ENCODE assay signal across 9 mouse cellular contexts in genomic region chr1:36067201-36067600, GRCm38 (mm10). TPM values are rescaled to one million over a fixed set of nuclear protein-coding genes. Genes with fewer than 3 reads are reported as not detected.
DNase-seq lines count a peak whose midpoint lies in the region; ATAC-seq lines count a peak whose summit lies in the region.
"Had no signal": no experiment of that assay in that cellular context is flagged by ENCODE, and none has a peak within 500 bp of the region (broad histone marks: within the 10 kb centered on the region; RNA-seq: fewer than 3 reads in every experiment).

No protein-coding gene starts in this region.

- H3K9ac ChIP-seq in intestine, embryonic 14.5 days (ENCODE audit: low read length): no peak overlapping the region
- H3K9ac ChIP-seq in intestine, embryonic 15.5 days: no peak overlapping the region

- no peak overlapping the region for H3K4me3 ChIP-seq in intestine, embryonic 14.5 days (ENCODE audit: low read depth, low read length)
- H3K4me3 ChIP-seq in intestine, embryonic 15.5 days (replicated peaks): no peak overlapping the region

- no peak for ATAC-seq in intestine, embryonic 14.5 days (replicated peaks; ENCODE audit: low FRiP score, low TSS enrichment, low read depth)
- ATAC-seq in intestine, embryonic 15.5 days: no peak
- no peak for ATAC-seq in frontal cortex, adult (ENCODE audit: low TSS enrichment)
- no peak for ATAC-seq in granulocyte monocyte progenitor cell, adult 5-6 weeks (replicated peaks; ENCODE audit: poor library complexity, severe bottlenecking)

- WGBS in intestine, embryonic 14.5 days: 75% methylated on average over 4 of the region's 4 CpGs
- 71% methylated on average over 4 of the region's 4 CpGs for WGBS in intestine, embryonic 15.5 days

- no peaks in the 10 kb centered on the region for H3K27me3 ChIP-seq in intestine, embryonic 14.5 days (replicated peaks; ENCODE audit: control insufficient read depth, insufficient read depth, low read length)
- no peaks in the 10 kb centered on the region for H3K27me3 ChIP-seq in intestine, embryonic 15.5 days (replicated peaks)

- no peak overlapping the region for H3K27ac ChIP-seq in intestine, embryonic 14.5 days (ENCODE audit: low read depth)
- no peak overlapping the region for H3K27ac ChIP-seq in intestine, embryonic 15.5 days
- H3K27ac ChIP-seq: hindbrain, embryonic 12.5 days had no signal

- H3K4me1 ChIP-seq in intestine, embryonic 14.5 days (replicated peaks; ENCODE audit: control insufficient read depth, insufficient read depth, low read length): peaks cover 33% of the 10 kb centered on the region
- H3K4me1 ChIP-seq in intestine, embryonic 15.5 days (replicated peaks): peaks cover 45% of the 10 kb centered on the region

- DNase-seq in cerebellum, adult 11-12 months: peak; percentile 69
- no peak for DNase-seq in cerebellum, adult 11 months
- DNase-seq in intestine, embryonic 14.5 days (ENCODE audit: low spot score): peak; percentile 49
- peak; percentile 19 for DNase-seq in urinary bladder, adult 2 months (ENCODE audit: low spot score)
- DNase-seq in urinary bladder, postnatal 36 days (ENCODE audit: low spot score in 2 of 2): no peak

- no peaks in the 10 kb centered on the region; the same call in 1 of the 2 replicates for H3K36me3 ChIP-seq in intestine, embryonic 14.5 days (ENCODE audit: control insufficient read depth, insufficient read depth, low read length)
- no peaks in the 10 kb centered on the region for H3K36me3 ChIP-seq in intestine, embryonic 15.5 days
- H3K36me3 ChIP-seq: hindbrain, embryonic 12.5 days had no signal

- no peak overlapping the region for H3K4me2 ChIP-seq in intestine, embryonic 14.5 days (ENCODE audit: low read length)
- no peak overlapping the region for H3K4me2 ChIP-seq in intestine, embryonic 15.5 days (replicated peaks)

- H3K9me3 ChIP-seq in intestine, embryonic 14.5 days (ENCODE audit: control insufficient read depth, low read length): no peaks in the 10 kb centered on the region
- H3K9me3 ChIP-seq in intestine, embryonic 15.5 days: no peaks in the 10 kb centered on the region
- H3K9me3 ChIP-seq: hindbrain, embryonic 12.5 days had no signal

RNA-seq across cellular contexts. Expression of gene Hs6st1, which starts 1.0 kb away (rescaled TPM):
- polyA plus RNA-seq in intestine, embryonic 14.5 days (2014; fragmentation: Nextera tagmentation; extraction: Ambion mirVana): 8.3 and 8.5 TPM in 2 replicates
- polyA plus RNA-seq in intestine, embryonic 15.5 days (2015; fragmentation: Nextera tagmentation; extraction: Ambion mirVana): 10.6 TPM in 2 replicates
- polyA plus RNA-seq in urinary bladder, adult 2 months (2012; rRNA removed): 29.0 and 30.1 TPM in 2 replicates
- total RNA-seq in granulocyte monocyte progenitor cell, adult 5-6 weeks (2014; fragmentation: Nextera tagmentation): 10.3 and 11.5 TPM in 2 replicates
- 6.5 and 8.9 TPM in 2 replicates for total RNA-seq in granulocyte monocyte progenitor cell, adult 5-6 weeks (2017)

Comparison
In these comparisons a context has a peak if more than half of its experiments do, and no peak if none do; other contexts are left out.
1. DNase-seq: peak in cerebellum, adult 11-12 months (single experiment), intestine, embryonic 14.5 days (single experiment) and urinary bladder, adult 2 months (single experiment); none in cerebellum, adult 11 months (single experiment) and urinary bladder, postnatal 36 days (0 of 2).